Mouse (Mus musculus) hindbrain, embryonic 16.5 days (tissue): Measurements from ENCODE around the gene Tcerg1l. TPM values are rescaled to one million over a fixed set of nuclear protein-coding genes. Genes with fewer than 3 reads are reported as not detected.

ENCODE experiments used
- ATAC-seq: fragments of 200-750 bp; cut with Nextera tagmentation; 2 replicates; pipeline ENCODE4 v1.8.0; 2017; ENCODE audit warnings: moderate TSS enrichment, moderate library complexity
- H3K27ac ChIP-seq: fragments of 300-500 bp; sonication (generic); 2 replicates; pipeline ENCODE4 v1.5.1; 2014; ENCODE audit warnings: low read depth, mild to moderate bottlenecking, control low read depth, low read length, moderate library complexity
- H3K27me3 ChIP-seq: fragments of 300-500 bp; sonication (generic); replicated peaks from 2 replicates; pipeline ENCODE4 v1.6.1; 2014; ENCODE audit warnings: low read length; ENCODE audit not compliant: control insufficient read depth, insufficient read depth
- H3K36me3 ChIP-seq: fragments of 300-500 bp; sonication (generic); 2 replicates; pipeline ENCODE4 v1.6.1; 2014; ENCODE audit warnings: mild to moderate bottlenecking, low read length, moderate library complexity, mixed read lengths; ENCODE audit not compliant: control insufficient read depth, insufficient read depth
- H3K4me1 ChIP-seq: fragments of 300-500 bp; sonication (generic); 2 replicates; pipeline ENCODE4 v1.6.1; 2014; ENCODE audit warnings: low read depth, low read length; ENCODE audit not compliant: control insufficient read depth, insufficient read depth
- H3K4me2 ChIP-seq: fragments of 300-500 bp; sonication (generic); 2 replicates; pipeline ENCODE4 v1.6.1; 2014; ENCODE audit warnings: mild to moderate bottlenecking, low read length, control low read depth, moderate library complexity
- H3K4me3 ChIP-seq: fragments of 300-500 bp; sonication (generic); 2 replicates; pipeline ENCODE4 v1.5.1; 2014; ENCODE audit warnings: mild to moderate bottlenecking, low read length, control low read depth, moderate library complexity
- H3K9ac ChIP-seq: fragments of 300-500 bp; sonication (generic); 2 replicates; pipeline ENCODE4 v1.6.1; 2014; ENCODE audit warnings: low read depth, mild to moderate bottlenecking, control low read depth, low read length, moderate library complexity
- H3K9me3 ChIP-seq: fragments of 300-500 bp; sonication (generic); 2 replicates; pipeline ENCODE4 v1.6.1; 2014; ENCODE audit warnings: mild to moderate bottlenecking, low read length, moderate library complexity; ENCODE audit not compliant: control insufficient read depth
- WGBS: fragments of 180-500 bp; shearing (Covaris S2); extraction: QIAGEN DNeasy Blood & Tissue Kit; methylation state at CpG from one replicate; pipeline ENCODE4 v1.1.7; 2014; 5-methylcytosine and 5-hydroxymethylcytosine counted together
- polyA plus RNA-seq: library from polyadenylated mRNA; unstranded; fragments of >200 nt; fragmentation: Nextera tagmentation; extraction: Ambion mirVana; gene quantifications from 2 replicates; pipeline ENCODE4 v1.2.1, GENCODE M21; 2015

Gene Tcerg1l
- polyA plus RNA-seq, 1 experiment from 2014 or later: 20.3 TPM

- 84% methylated on average over 5 of the region's 5 CpGs for WGBS
- no peak for ATAC-seq
- no peak overlapping the region for H3K9ac ChIP-seq
These were observed 213.3 kb downstream of the Tcerg1l start for GRCm38 (mm10) chr7:138184197-138184596.

GRCm38 (mm10) chr7:138182216-138182615 is 215.3 kb downstream of the Tcerg1l start:
- no peaks in the 10 kb centered on the region for H3K4me1 ChIP-seq
- no peaks in the 10 kb centered on the region for H3K27me3 ChIP-seq
- H3K4me2 ChIP-seq: no peak overlapping the region
- no peak overlapping the region for H3K9ac ChIP-seq
- H3K4me3 ChIP-seq: no peak overlapping the region
- H3K27ac ChIP-seq: no peak overlapping the region
- WGBS: 66% methylated on average over 3 of the region's 3 CpGs
- H3K36me3 ChIP-seq: no peaks in the 10 kb centered on the region
- no peaks in the 10 kb centered on the region for H3K9me3 ChIP-seq
- ATAC-seq: no peak

More at GRCm38 (mm10) chr7:138184197-138184596, 213.3 kb downstream of the Tcerg1l start:
- Histone ChIP-seq H3K27me3 (no peaks in the 10 kb centered on the region), H3K27ac (no peak overlapping the region), H3K4me3 (no peak overlapping the region), H3K4me2 (no peak overlapping the region), H3K9me3 (no peaks in the 10 kb centered on the region), H3K36me3 (no peaks in the 10 kb centered on the region), H3K4me1 (no peaks in the 10 kb centered on the region)

- Histone ChIP-seq H3K27ac (no peak overlapping the region), H3K9me3 (no peaks in the 10 kb centered on the region), H3K36me3 (no peaks in the 10 kb centered on the region), H3K4me2 (no peak overlapping the region), H3K9ac (no peak overlapping the region), H3K27me3 (no peaks in the 10 kb centered on the region), H3K4me1 (no peaks in the 10 kb centered on the region), H3K4me3 (no peak overlapping the region)
- 84% methylated on average over 2 of the region's 2 CpGs for WGBS
- ATAC-seq: no peak
These were observed 218.9 kb downstream of the Tcerg1l start for GRCm38 (mm10) chr7:138178617-138179016.

- no peaks in the 10 kb centered on the region for H3K36me3 ChIP-seq
- no peak overlapping the region for H3K9ac ChIP-seq
- no peak overlapping the region for H3K4me3 ChIP-seq
- WGBS: 64% methylated on average over 2 of the region's 2 CpGs
- ATAC-seq: no peak
- no peak overlapping the region for H3K27ac ChIP-seq
- H3K9me3 ChIP-seq: no peaks in the 10 kb centered on the region
- no peak overlapping the region for H3K4me2 ChIP-seq
- H3K27me3 ChIP-seq: no peaks in the 10 kb centered on the region
- no peaks in the 10 kb centered on the region for H3K4me1 ChIP-seq
These were observed 221.5 kb downstream of the Tcerg1l start for GRCm38 (mm10) chr7:138176026-138176425.

GRCm38 (mm10) chr7:138170389-138170788 is 227.1 kb downstream of the Tcerg1l start:
- ATAC-seq: no peak
- Histone ChIP-seq H3K36me3 (no peaks in the 10 kb centered on the region), H3K27me3 (no peaks in the 10 kb centered on the region), H3K9me3 (no peaks in the 10 kb centered on the region), H3K4me3 (no peak overlapping the region), H3K9ac (no peak overlapping the region), H3K27ac (no peak overlapping the region), H3K4me2 (no peak overlapping the region), H3K4me1 (no peaks in the 10 kb centered on the region)
- 89% methylated on average over 4 of the region's 4 CpGs for WGBS
